Mouse (Mus musculus) fat pad, adult 2 months (tissue): ENCODE data around the gene Inhbe.

Source experiments
- DNase-seq: peaks from one replicate; pipeline ENCODE4 v3.0.0-alpha.2; 2011; ENCODE audit warnings: low read depth, low spot score; ENCODE audit errors: extremely low read depth

Inhbe gene

DNA sequence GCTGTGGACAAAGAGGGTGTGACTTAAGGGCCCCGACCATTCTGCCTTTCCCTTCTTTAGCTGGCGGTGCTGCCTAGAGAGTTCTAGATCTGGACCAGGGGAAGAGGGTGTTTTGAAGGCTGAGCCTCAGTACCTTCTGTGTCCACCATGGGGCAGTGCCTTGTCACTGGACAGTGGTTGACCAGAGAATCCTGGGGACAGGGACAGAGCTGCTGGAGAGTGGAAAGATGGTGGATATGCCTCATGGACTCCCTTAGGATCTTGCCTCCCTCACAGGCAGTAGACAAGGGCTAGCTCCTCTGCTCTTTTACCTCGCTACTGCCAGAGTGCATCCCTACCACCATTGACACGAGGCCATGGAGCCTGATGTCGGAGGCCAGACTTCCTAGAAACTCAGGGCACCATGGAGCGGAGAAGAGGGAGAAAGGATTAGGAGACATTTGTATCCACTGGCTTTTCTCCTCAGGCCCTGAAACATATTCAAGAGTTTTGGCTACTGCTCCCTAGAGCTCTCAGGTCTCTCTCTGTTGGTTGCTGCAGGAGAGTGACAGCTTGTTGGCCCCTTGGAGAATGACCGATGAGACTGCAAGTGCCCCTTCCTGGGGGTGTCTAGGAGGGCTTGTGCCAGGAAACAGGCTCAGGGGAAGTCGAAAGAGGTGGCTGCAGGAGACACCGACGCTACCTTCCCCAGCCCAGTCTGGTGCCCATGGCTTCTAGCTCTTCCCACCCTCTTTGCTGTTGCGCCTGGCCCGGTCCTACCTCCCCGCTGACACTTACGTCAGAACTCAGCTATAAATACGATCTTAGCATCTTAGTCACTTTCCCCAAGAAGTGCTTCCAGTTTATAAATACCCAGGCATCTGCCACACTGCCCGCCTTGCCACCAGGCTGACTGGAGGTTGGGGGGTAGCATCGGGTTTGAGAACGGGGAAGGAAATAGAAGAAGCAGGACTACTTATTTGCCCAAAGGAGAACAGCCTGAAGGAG, at the start of gene Inhbe:
TSS of gene Inhbe (minus strand) at position 503 of the 987 bp plus-strand sequence.
- DNase-seq: no peak

DNA sequence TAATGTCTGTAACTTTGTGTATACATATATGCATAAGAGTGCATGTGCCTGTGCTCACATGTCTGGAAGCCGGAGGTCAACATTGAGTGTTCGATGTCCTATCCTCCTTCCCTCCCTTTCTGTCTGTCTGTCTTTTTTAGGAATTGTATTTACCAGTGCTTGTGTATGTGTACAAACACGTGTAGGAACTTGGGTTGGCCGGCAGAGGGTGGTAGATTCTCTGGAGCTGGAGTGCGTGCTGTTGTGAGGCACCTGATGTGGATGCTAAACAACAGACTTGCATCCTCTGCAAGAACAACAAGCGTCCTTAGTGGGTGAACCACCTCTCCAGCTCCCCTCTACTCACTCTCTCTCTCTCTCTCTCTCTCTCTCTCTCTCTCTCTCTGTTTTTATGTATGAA, 37.6 kb upstream of the Inhbe start:
- DNase-seq: no peak

DNA sequence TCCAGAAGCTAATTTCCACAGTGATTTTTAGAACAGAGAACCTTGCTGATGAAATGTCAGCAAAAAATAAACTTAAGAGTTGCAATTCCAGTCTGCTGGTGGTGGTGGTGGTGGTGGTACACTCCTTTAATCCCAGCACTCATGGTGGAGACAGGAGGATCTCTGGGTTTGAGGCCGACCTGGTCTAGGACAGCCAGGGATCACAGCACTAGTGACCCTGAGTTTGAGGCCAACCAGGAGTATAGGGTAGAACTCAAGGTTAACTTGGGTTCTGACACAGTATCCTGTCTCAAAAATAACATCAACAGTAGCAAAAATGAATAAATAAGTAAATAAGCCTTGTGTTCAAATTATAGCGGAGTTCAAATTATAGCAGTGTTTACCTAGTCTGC, 27.5 kb upstream of the Inhbe start:
- no peak for DNase-seq

DNA sequence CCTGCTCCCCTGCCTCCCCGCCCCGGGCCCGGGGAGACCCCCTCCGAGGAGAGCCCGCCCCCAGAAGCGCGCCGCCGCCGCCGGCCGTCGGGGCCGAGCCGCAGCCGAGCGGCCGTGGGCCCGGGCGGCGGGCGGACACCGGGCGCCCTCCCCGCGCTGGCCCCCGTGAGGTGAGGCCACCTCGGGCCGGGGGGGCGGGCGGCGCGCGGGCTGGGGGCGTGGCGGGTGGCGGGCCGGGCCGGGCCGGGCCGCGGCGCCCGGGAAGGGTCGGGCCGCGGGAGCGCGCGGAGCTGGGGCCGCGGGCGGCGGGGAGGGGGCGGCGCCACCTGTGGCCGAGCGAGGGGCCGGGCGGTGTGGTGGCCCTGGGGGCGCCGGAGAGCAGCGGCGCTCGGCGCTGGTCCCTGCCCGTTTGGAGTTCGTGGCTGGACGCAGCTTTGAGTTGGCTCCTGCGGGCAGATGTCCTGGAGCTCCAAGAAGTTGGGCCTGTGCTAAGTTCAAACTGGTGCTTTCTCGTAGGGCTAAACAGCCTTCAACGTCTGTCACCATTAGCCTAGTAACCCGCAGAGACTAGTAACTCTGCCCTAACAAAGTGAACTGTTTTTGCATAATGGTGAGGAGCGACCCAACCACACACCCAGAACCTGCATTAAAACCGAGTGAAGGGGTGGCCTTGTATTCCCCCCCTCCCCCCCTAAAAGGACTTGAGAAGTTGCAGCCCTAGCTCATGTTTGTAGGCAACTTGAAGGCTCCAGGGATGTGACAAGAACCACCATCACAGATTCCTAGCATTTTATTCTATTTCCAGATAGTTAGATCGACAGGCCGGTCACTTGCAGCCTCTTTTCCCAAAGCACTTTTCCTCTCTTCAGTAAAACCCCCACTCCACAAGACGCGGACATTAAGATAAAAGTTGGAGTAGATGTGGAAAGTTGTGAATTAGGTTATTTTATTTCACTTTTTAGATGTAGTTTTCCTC, 26.8 kb upstream of the Inhbe start:
- DNase-seq: no peak

DNA sequence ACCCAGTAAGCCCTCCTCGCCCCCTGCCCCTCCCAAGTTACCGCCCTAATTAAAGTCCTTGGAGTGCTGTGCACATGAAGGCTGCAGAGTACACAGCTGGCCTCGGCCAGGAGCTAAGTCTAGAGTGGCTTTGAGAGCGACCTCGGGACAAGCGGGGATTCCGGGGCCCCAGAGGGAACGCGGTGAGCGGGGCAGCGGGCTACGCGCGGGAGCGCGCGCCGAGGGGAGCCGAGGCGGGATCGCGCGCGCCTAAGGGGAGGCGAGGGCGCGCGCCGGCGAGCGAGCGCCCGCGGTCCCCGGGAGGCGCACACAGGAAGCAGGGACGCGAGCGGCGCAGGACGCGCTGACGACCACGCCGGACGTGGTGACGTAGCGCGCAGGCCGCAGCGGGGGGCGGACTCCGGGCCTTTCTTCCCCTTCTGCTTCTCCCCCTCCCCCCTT, 26.1 kb upstream of the Inhbe start, which contains the start of gene R3hdm2:
TSS of gene R3hdm2 (plus strand) at position 77 of the 441 bp plus-strand sequence.
- DNase-seq: no peak

DNA sequence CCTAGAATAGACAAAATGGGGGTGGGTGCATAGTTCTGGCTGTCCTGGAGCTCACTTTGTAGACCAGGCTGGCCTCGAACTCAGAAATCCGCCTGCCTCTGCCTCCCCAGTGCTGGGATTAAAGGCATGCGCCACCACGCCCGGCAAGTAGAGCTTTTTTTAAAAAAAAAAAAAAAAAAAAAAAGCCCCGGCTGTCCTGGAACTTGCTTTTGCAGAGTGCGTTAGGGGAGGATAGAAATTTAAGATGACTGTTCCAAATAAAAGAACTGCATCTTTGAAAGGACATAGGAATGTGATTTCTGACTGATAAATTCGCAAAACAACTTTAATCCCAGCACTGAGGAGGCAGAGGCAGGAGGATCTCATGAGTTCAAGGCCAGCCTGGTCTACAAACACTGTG, 25.4 kb upstream of the Inhbe start:
- no peak for DNase-seq

DNA sequence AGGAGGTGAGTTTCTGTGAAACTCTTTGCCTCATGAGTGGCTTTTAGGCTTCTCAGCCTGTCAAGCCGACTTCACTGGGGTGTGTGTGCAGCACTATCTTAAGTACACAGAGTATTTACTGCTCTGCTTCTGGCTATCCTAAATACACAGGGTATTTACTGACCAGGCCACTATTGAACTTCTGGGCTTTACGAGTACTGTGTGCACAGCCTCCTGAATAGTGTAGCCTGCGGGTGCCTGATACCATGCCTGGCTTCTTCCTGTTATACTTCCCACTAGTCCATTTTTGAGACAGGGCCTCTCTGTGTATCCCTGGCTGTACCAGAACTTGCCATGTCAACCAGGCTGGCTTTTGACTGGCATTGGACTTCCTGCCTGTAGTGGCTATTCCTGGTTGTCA, 23.5 kb upstream of the Inhbe start:
- no peak for DNase-seq

DNA sequence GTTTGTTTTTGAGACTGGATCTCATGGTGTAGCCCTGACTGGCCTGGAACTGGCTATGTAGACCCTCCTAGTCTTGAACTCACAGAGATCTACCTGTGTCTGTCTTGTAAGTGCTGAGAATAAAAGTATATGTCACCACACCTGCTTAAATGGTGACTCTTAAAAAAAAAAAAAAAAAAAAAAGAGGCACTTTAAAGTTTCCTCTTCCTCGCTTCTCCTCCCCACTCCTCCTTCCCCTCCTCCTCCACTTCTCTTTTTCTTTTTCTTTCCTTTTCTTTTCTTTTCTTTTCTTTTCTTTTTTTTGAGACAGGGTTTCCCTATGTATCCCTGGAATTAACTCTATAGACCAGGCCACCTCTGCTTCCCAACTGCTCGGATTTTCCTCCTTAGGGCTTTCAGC, 16.8 kb upstream of the Inhbe start:
- DNase-seq: no peak

DNA sequence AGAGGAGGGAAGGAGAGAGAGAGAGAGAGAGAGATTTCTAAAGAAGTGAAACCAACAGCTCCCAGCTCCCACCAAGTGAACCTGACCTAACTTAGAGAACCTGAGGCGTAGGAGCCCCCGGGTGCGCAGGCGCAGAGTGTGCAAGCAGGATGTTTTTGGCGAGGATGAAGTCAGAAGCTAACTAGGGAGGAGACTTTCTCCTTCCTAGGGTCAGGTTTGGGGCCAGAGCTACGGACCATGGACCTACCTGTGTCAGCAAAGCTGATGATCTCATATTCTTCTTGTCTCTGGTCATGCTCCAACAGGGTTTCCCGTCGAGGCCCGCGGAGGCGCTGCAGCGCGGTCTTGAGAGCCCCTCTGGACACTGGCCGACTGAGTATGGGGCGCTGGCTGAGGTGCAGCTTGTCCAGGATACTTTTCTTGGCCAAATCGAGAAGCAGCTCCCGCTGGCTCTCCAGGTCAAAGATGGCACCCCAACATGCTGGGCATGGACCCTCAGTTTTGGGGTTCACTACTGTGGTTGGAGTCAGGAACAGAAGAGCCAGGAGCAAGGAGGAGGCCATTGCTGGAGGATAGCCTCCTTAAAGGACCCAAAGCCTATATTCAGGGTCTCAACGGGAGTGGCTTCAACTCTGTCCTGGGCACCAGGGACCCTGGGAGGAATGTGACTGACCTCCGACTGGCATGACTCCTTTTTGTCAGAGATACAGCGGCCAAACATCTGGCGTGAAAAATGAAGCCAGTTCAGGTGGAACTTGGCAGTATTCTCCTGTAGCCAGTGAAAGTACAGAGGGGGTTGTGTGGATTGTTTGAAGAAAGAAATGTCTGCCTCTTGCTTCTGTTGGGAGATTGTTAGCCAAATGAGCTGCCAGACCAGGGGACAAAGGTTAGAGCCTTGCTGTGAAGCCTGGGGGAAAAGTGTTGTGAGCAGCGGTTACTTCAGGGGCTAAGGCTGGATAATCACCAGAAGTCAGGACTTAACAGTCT, 15.9 kb upstream of the Inhbe start, which contains the start of gene Inhbc:
TSS of gene Inhbc (minus strand) at position 598 of the 987 bp plus-strand sequence.
- DNase-seq: no peak

DNA sequence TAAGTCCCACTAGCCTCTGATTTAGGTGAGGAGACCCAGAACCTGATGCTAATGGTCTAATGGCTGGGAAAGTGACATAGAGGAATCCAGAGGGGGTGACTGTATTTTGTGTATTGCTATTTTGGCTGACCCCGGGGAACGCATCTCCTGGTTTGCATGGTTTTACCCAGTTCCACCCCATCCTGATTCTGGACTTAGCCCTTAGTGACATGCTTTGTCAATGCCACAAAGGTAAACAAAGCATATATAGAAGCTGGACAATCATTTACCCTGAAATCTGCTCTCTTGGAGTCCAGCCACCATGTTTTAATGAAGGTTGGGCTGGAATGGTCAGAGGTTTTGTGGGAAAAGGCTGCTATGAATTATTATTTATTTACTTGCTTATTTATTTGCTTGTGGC, 14.1 kb upstream of the Inhbe start:
- DNase-seq: no peak

DNA sequence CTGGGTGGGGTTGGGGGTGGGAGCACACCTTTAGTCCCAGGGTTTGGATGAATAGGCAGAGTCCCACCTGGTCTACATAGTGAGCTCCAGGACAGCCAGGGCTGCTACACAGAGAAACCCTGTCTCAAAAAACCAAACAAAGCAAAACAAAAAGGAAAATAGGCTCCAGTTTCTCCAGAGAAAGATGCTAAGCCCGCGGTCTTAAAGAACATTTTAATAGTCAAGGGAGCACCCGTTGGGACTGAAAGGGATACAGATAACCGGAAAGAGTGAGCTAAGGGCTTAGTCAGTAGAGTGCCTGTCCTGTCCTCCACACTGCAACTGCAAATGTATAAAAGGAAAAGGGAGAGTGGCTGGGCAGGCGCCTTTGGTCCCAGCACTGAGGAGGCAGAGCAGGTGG, 12.9 kb upstream of the Inhbe start:
- no peak for DNase-seq

DNA sequence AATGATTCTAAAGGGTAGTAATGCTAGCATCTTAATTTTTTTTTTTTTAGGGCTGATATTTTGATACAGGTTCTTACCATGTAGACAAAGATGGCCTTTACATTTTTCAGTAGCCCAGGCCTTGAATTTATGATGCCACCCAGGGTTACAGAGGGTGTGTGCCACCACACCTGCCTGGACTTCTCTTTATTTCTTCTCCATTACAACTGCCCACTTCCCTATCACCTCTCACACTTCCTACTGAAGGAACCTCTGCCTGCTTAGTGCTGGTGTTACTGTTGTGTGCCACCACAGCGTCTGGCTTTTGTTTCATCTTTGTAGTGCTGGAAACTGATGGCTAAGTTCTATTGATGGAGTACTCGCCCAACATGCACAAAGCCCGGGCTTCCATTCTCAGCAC, 6.5 kb upstream of the Inhbe start:
- DNase-seq: no peak

DNA sequence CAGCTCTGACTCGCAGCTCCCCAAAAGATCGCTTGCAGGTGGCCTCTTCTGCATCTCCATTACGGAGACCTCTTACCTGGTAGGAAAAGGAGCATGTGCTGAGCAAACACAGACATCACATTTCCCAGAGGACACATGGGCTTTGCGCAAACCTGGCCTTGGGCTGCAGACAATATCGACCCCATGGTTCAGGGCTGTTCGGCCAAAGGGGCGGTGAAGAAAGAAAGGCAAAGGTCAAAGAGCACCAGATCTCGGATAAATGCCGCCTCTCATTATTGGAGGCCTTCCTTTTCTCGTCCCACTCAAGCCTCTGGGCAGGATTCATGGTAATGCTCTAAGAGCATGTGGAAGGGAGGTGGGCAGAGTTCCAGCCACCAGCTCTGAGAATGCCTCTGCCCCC, 1.1 kb upstream of the Inhbe start:
- no peak for DNase-seq

DNA sequence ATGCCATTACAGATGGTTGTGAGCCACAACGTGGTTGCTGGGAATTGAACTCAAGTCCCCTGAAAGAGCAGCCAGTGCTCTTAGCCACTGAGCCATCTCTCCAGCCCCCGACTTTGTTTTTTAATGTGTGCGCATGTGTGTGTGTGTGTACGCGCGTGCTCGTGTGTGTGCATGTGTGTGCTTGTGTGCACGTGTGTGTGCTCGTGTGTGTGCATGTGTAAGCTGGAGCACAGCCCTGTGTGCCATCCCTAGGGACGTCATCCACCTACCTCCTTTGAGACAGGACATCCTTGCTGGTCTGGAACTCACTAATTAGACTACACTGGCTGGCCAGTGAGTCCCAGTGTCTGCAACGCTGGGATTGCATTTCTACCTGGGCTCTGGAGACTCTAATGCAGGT, 1.4 kb downstream of the Inhbe start:
- no peak for DNase-seq

DNA sequence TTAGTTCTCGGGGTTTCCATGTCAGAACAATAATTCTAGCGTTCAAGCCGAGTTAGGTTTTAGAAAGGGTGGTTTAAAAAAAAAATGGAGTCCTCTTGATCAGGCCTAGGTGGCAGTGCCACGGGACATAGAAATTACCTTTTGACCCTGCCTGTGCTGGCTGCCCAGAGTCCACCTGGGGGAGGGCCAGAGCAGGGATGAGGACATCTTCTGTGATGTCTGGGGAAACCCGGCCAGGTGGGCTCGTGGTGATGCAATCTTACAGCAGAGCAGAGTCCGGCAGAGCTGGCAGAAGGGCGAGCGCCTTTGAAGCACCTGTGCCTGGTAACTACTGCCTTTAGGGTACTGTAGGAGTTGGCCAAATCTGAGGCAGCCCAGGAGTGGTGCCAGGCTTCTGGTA, 2.0 kb downstream of the Inhbe start:
- DNase-seq: no peak

DNA sequence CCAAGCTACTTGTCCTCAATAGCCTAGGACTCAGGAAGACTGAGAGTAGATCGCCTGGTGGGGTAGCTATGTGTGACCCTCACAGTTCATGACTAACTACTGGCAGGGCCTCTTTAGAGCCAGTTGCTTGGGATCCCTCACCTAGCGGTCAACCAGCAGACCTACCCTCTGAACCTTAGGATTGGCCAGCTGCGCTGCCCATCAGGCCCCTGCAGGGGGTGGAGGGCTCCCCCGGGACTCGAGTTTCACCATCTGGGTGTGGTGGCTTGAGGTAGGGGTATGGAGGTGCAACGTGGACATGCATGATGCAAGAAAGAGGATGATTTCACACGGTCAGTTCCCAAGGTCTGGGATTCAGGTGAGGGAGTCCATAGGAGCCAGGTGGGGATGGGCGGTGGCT, 2.5 kb downstream of the Inhbe start:
- DNase-seq: no peak

DNA sequence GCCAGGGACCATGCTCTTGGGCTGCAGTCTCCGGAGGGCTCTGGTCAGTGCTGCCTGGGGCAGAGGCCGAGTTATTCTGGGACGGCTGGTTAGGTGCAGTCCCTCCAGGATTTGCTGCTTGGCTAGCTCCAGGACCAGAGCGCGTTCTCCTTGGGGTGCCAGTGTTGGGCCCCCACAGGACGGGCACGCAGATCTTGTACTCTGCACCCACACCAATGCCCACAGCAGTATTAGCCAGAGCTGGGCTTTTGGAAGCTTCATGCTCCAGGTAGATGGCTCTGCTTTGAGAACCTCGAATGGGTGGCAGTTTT, 3.0 kb downstream of the Inhbe start:
- DNase-seq: no peak

DNA sequence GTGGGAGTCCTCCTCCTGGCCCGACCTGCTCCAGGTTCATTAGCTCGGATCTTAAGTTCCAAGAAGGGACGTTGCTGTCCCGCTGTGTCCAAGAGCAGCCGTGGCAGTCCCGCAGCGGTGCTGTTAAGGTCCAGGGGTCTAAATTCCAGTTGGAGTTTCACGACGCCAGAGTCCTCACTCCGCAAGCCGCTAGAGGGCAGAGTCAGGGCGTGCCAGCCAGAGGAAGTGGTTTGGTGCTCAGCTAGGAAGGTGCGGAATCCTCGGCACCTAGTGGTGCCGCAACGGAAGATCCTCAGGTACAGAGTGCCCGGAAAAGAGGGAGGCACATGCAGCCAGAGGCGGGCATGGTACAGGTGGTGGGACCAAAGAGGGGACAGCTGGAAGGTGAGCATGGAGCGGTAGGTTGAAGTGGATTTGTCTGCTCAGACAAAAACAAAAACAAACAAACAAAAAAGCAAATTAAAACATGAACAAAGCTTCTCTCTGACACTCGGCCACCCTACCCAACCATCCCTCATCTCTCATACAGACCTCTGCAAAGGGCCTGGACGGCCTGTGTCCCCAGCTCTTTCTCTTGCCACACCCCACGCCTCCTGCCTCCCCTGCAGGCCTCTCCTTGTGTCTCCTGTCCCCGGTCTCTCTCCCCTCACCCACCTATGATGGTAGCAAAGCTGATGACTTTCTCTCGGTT, 3.5 kb downstream of the Inhbe start:
- DNase-seq: no peak

DNA sequence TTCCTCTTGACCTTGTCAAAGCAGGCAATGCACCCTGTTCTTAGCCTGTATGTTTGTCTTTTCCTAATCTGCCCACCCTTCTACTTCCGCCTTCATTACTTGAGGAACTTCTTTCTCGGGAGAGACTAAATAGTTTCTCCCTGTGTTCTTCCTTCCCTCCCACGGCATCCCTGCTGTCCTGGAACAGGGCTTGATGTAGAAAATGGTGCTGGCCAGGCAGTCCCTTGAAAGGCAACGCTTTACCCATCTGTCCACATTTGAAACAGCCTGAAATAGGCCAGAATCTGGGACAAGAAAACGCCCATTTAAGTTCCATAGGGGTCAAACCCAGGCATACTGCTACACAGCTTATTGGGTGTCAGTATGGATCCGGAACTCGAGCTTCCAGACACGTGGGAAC, 4.4 kb downstream of the Inhbe start:
- no peak for DNase-seq

DNA sequence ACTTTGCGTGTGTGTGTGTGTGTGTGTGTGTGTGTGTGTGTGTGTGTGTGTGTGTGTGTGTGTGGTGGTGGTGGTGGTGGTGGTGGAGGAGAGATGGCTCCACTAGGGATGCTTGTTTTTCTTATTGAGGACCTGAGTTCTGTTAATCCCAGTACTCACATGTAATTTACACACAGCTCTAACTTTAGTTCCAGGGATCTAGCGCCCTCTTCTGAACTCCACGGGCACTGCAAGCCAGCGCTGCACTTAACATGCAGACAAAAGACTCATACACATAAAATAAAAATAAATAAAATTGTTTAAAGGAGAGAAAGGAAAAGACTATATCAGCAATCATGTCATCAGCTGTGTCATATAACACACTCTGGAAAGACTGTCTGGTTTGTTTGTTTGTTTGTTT, 5.3 kb downstream of the Inhbe start:
- DNase-seq: no peak
